Mouse (Mus musculus) kidney, embryonic 15.5 days (tissue): Measurements from ENCODE around the gene Calhm1. TPM values are rescaled to one million over a fixed set of nuclear protein-coding genes. Genes with fewer than 3 reads are reported as not detected.
A peak's percentile ranks its signal among the peaks of the same experiment; 100 is the strongest.
"Not testable (repeated sequence)": the region's sequence is repeated elsewhere in the genome, so short reads cannot be mapped to it uniquely, and the experiment has no call there.

Source experiments
- ATAC-seq: fragments of 200-750 bp; cut with Nextera tagmentation; replicated peaks from 2 replicates; pipeline ENCODE4 v1.8.0; 2017; ENCODE audit warnings: moderate TSS enrichment; ENCODE audit not compliant: low FRiP score
- H3K27ac ChIP-seq: fragments of 300-500 bp; sonication (generic); 2 replicates; pipeline ENCODE4 v1.5.1; 2015; ENCODE audit warnings: mild to moderate bottlenecking, inconsistent platforms
- H3K27me3 ChIP-seq: fragments of 300-500 bp; sonication (generic); 2 replicates; pipeline ENCODE4 v1.6.1; 2015; ENCODE audit warnings: inconsistent platforms
- H3K36me3 ChIP-seq: fragments of 300-500 bp; sonication (generic); 2 replicates; pipeline ENCODE4 v1.6.1; 2015; ENCODE audit warnings: inconsistent platforms
- H3K4me1 ChIP-seq: fragments of 300-500 bp; sonication (generic); 2 replicates; pipeline ENCODE4 v1.6.1; 2015; ENCODE audit warnings: inconsistent platforms
- H3K4me2 ChIP-seq: fragments of 300-500 bp; sonication (generic); 2 replicates; pipeline ENCODE4 v1.6.1; 2015; ENCODE audit warnings: moderate library complexity, mild to moderate bottlenecking, inconsistent platforms
- H3K4me3 ChIP-seq: fragments of 300-500 bp; sonication (generic); replicated peaks from 2 replicates; pipeline ENCODE4 v1.5.1; 2015; ENCODE audit warnings: mild to moderate bottlenecking, inconsistent platforms
- H3K9ac ChIP-seq: fragments of 300-500 bp; sonication (generic); 2 replicates; pipeline ENCODE4 v1.6.1; 2015; ENCODE audit warnings: mild to moderate bottlenecking, inconsistent platforms
- H3K9me3 ChIP-seq: fragments of 300-500 bp; sonication (generic); replicated peaks from 2 replicates; pipeline ENCODE4 v1.6.1; 2016; ENCODE audit warnings: inconsistent platforms
- WGBS: fragments of 180-500 bp; shearing (Covaris S2); methylation state at CpG from one replicate; pipeline ENCODE4 v1.1.7; 2015; ENCODE audit warnings: mixed read lengths; 5-methylcytosine and 5-hydroxymethylcytosine counted together
- polyA plus RNA-seq: library from polyadenylated mRNA; unstranded; fragments of >200 nt; fragmentation: Nextera tagmentation; extraction: Ambion mirVana; gene quantifications from 2 replicates; pipeline ENCODE4 v1.2.1, GENCODE M21; 2015

Gene Calhm1
- polyA plus RNA-seq, 1 experiment from 2014 or later = not detected

- H3K9ac ChIP-seq = no peak overlapping the region
- no peak for ATAC-seq
- 13% methylated on average over 4 of the region's 4 CpGs for WGBS
Observed at GRCm38 (mm10) chr19:47149854-47150253, 5.8 kb upstream of the Calhm1 start.

GRCm38 (mm10) chr19:47148267-47148847, 4.3 kb upstream of the Calhm1 start:
- Histone ChIP-seq H3K4me2 (no peak overlapping the region), H3K36me3 (no peaks in the 10 kb centered on the region), H3K27me3 (peaks cover 12% of the 10 kb centered on the region), H3K9ac (no peak overlapping the region), H3K4me1 (peaks cover 13% of the 10 kb centered on the region), H3K9me3 (no peaks in the 10 kb centered on the region), H3K4me3 (no peak overlapping the region), H3K27ac (no peak overlapping the region)
- 67% methylated on average over 5 of the region's 5 CpGs for WGBS
- no peak for ATAC-seq

More at GRCm38 (mm10) chr19:47149854-47150253, 5.8 kb upstream of the Calhm1 start:
- Histone ChIP-seq H3K27me3 (peaks cover 12% of the 10 kb centered on the region), H3K27ac (no peak overlapping the region), H3K4me3 (no peak overlapping the region), H3K4me1 (peaks cover 13% of the 10 kb centered on the region), H3K9me3 (no peaks in the 10 kb centered on the region), H3K36me3 (no peaks in the 10 kb centered on the region), H3K4me2 (no peak overlapping the region)

- H3K27me3 ChIP-seq = peaks cover 5% of the 10 kb centered on the region
- no peaks in the 10 kb centered on the region for H3K9me3 ChIP-seq
- H3K4me1 ChIP-seq = peaks cover 14% of the 10 kb centered on the region
- no peak overlapping the region for H3K4me2 ChIP-seq
- H3K36me3 ChIP-seq = no peaks in the 10 kb centered on the region
- no peak overlapping the region for H3K4me3 ChIP-seq
- no peak for ATAC-seq
- no peak overlapping the region for H3K27ac ChIP-seq
- H3K9ac ChIP-seq = no peak overlapping the region
- WGBS = 74% methylated on average over 6 of the region's 6 CpGs
Observed at GRCm38 (mm10) chr19:47142438-47142837, 1.6 kb downstream of the Calhm1 start.

- H3K27me3 ChIP-seq, H3K9me3 ChIP-seq, ATAC-seq, H3K36me3 ChIP-seq, H3K27ac ChIP-seq, H3K4me2 ChIP-seq, H3K9ac ChIP-seq, H3K4me3 ChIP-seq: not testable (repeated sequence)
- H3K4me1 ChIP-seq = peaks cover 25% of the 10 kb centered on the region
- WGBS = 28% methylated on average over 7 of the region's 7 CpGs
Observed at GRCm38 (mm10) chr19:47139611-47140010, 4.4 kb downstream of the Calhm1 start.

- Histone ChIP-seq H3K36me3 (peaks cover 7% of the 10 kb centered on the region), H3K4me1 (peaks cover 25% of the 10 kb centered on the region), H3K9ac (peak within 1 kb of the TSS; percentile 66), H3K4me2 (peak within 1 kb of the TSS; percentile 76), H3K27ac (peak within 1 kb of the TSS; percentile 85), H3K27me3 (peaks cover 5% of the 10 kb centered on the region), H3K9me3 (no peaks in the 10 kb centered on the region), H3K4me3 (peak within 1 kb of the TSS; percentile 50)
- WGBS = 6% methylated on average over 28 of the region's 28 CpGs
- peak; percentile 64 for ATAC-seq
Observed at GRCm38 (mm10) chr19:47137771-47138421, 6.2 kb downstream of the Calhm1 start, which contains the start of gene Calhm2. Gene Calhm2 (minus strand): TSS chr19:47138294.

GRCm38 (mm10) chr19:47137051-47137581, 6.9 kb downstream of the Calhm1 start:
- Histone ChIP-seq H3K4me3 (peak overlapping the region; percentile 50), H3K9ac (peak overlapping the region; percentile 66), H3K4me1 (peaks cover 25% of the 10 kb centered on the region), H3K9me3 (no peaks in the 10 kb centered on the region), H3K27ac (peak overlapping the region; percentile 85), H3K4me2 (peak overlapping the region; percentile 76), H3K27me3 (peaks cover 5% of the 10 kb centered on the region), H3K36me3 (peaks cover 15% of the 10 kb centered on the region)
- 15% methylated on average over 6 of the region's 6 CpGs for WGBS
- ATAC-seq = peak; percentile 29

- Histone ChIP-seq H3K9ac (no peak overlapping the region), H3K27ac (no peak overlapping the region), H3K27me3 (peaks cover 5% of the 10 kb centered on the region), H3K36me3 (peaks cover 25% of the 10 kb centered on the region), H3K4me2 (0 out of 2 replicates have a peak overlapping the region, but pooled peaks have one; percentile 76), H3K9me3 (no peaks in the 10 kb centered on the region), H3K4me1 (peaks cover 25% of the 10 kb centered on the region), H3K4me3 (no peak overlapping the region)
- no peak for ATAC-seq
- WGBS = 82% methylated on average over 5 of the region's 5 CpGs
Observed at GRCm38 (mm10) chr19:47136170-47136569, 7.9 kb downstream of the Calhm1 start.

GRCm38 (mm10) chr19:47135568-47135967, 8.5 kb downstream of the Calhm1 start:
- Histone ChIP-seq H3K4me1 (peaks cover 25% of the 10 kb centered on the region), H3K36me3 (peaks cover 31% of the 10 kb centered on the region), H3K9ac (no peak overlapping the region), H3K9me3 (no peaks in the 10 kb centered on the region), H3K27ac (no peak overlapping the region), H3K27me3 (peaks cover 5% of the 10 kb centered on the region; the same call in 1 of the 2 replicates), H3K4me2 (no peak overlapping the region), H3K4me3 (no peak overlapping the region)
- ATAC-seq = no peak
- WGBS = 91% methylated on average over 17 of the region's 17 CpGs

DNA sequence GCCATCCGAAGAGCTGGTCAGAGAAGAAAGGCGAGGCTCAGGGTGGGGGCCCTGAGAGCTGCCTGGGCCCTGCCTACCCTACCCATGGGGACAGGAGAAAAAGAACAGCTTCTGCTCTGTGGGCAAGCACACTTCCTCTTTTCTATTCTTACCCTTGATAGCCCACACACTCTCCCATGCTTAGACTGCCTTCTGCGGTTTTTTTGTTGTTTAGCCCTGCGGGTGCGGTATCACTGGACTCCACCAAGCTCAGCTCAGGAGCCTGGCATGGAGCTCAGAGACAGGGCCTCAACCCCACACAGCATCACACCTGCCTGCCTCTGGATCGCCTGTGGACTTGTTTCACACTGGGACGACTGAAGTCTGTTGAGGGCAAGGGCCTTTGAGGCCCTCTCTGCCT, 10.9 kb downstream of the Calhm1 start:
- no peaks in the 10 kb centered on the region for H3K9me3 ChIP-seq
- H3K27ac ChIP-seq = no peak overlapping the region
- no peak overlapping the region for H3K9ac ChIP-seq
- ATAC-seq = no peak
- no peak overlapping the region for H3K4me2 ChIP-seq
- no peaks in the 10 kb centered on the region for H3K27me3 ChIP-seq
- no peak overlapping the region for H3K4me3 ChIP-seq
- H3K36me3 ChIP-seq = peaks cover 55% of the 10 kb centered on the region
- peaks cover 18% of the 10 kb centered on the region for H3K4me1 ChIP-seq
- 92% methylated on average over 7 of the region's 7 CpGs for WGBS

GRCm38 (mm10) chr19:47130551-47131125, 13.4 kb downstream of the Calhm1 start:
- H3K9ac ChIP-seq = no peak overlapping the region
- peaks cover 80% of the 10 kb centered on the region for H3K36me3 ChIP-seq
- H3K4me2 ChIP-seq = no peak overlapping the region
- H3K9me3 ChIP-seq = no peaks in the 10 kb centered on the region
- no peak overlapping the region for H3K4me3 ChIP-seq
- H3K27me3 ChIP-seq = no peaks in the 10 kb centered on the region
- 97% methylated on average over 15 of the region's 15 CpGs for whole genome bisulfite sequencing
- no peak for ATAC-seq
- no peaks in the 10 kb centered on the region for H3K4me1 ChIP-seq
- no peak overlapping the region for H3K27ac ChIP-seq

- H3K9ac ChIP-seq = no peak overlapping the region
- no peak overlapping the region for H3K27ac ChIP-seq
- peaks cover 98% of the 10 kb centered on the region for H3K36me3 ChIP-seq
- H3K4me2 ChIP-seq = no peak overlapping the region
- H3K9me3 ChIP-seq = no peaks in the 10 kb centered on the region
- no peaks in the 10 kb centered on the region for H3K27me3 ChIP-seq
- no peak for ATAC-seq
- H3K4me1 ChIP-seq = no peaks in the 10 kb centered on the region
- no peak overlapping the region for H3K4me3 ChIP-seq
- 90% methylated on average over 11 of the region's 11 CpGs for WGBS
Observed at GRCm38 (mm10) chr19:47128835-47129234, 15.2 kb downstream of the Calhm1 start.

GRCm38 (mm10) chr19:47128164-47128563, 15.9 kb downstream of the Calhm1 start:
- Histone ChIP-seq H3K4me3 (no peak overlapping the region), H3K27me3 (no peaks in the 10 kb centered on the region), H3K9me3 (no peaks in the 10 kb centered on the region), H3K27ac (no peak overlapping the region), H3K4me2 (no peak overlapping the region), H3K36me3 (peaks cover 99% of the 10 kb centered on the region), H3K9ac (no peak overlapping the region), H3K4me1 (no peaks in the 10 kb centered on the region)
- no peak for ATAC-seq
- 94% methylated on average over 10 of the region's 10 CpGs for WGBS
